Mouse (Mus musculus): Measurements from ENCODE around the gene Mrc2.

GRCm38 (mm10) chr11:105310197-105310596, 17.8 kb downstream of the Mrc2 start:
- TF ChIP-seq MXI1 (IDR thresholded peaks at IDR 0.05; ENCODE audit: low read depth, low read length) = no peak
- TF ChIP-seq POLR2A (IDR thresholded peaks at IDR 0.05; ENCODE audit: low read depth, low read length) = no peak
- TF ChIP-seq CHD1 (IDR thresholded peaks at IDR 0.05; ENCODE audit: low read depth, low read length) = no peak
- TF ChIP-seq E2F4 (IDR thresholded peaks at IDR 0.05; ENCODE audit: insufficient replicate concordance, low read depth, low read length) = no peak
- no peak for TF ChIP-seq ZMIZ1 (IDR thresholded peaks at IDR 0.05; ENCODE audit: low read depth, low read length)
- TF ChIP-seq RCOR1 (conservative IDR thresholded peaks at IDR 0.05; ENCODE audit: low read depth, low read length) = no peak
- TF ChIP-seq POLR2AphosphoS2 (IDR thresholded peaks at IDR 0.05; ENCODE audit: low read depth, low read length) = no peak
- no peak for TF ChIP-seq TCF12 (IDR thresholded peaks at IDR 0.05; ENCODE audit: low read depth, low read length)
- TF ChIP-seq ETS1 (conservative IDR thresholded peaks at IDR 0.05; ENCODE audit: low read depth, low read length) = no peak
